Comparison of ENCODE assay signal across 23 mouse cellular contexts in the genomic region with DNA sequence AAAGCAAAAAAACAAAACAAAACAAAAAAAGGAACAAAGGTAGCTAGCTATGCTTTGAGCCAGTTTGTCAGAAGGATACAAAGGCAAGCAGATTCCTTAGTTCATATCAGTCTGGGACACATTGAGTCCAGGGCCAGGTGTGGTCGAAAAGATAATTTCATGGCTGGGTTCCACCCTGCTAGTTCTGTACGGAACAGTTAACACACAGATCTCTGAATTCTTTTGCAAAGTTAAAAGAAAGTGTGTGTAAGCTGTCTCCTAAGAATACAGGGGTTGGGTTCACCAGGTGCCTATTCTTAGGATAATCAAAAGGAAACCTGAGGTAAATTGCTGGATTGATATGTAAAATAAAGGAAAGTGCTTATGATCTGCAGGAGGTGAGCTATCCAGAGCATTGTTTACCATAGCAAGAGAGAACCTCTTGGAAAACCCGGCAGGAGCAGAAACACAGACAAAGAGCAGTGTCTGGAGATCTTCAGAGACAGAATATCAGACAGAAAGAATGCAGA. TPM values are rescaled to one million over a fixed set of nuclear protein-coding genes. Genes with fewer than 3 reads are reported as not detected.
A peak's percentile ranks its signal among the peaks of the same experiment; 100 is the strongest.
DNase-seq lines count a peak whose midpoint lies in the region; ATAC-seq and TF ChIP-seq lines count a peak whose summit lies in the region.
"Had no signal": no experiment of that assay in that cellular context is flagged by ENCODE, and none has a peak within 500 bp of the region (broad histone marks: within the 10 kb centered on the region; RNA-seq: fewer than 3 reads in every experiment).

No protein-coding gene starts in this region.

- TF ChIP-seq CTCF in liver, postnatal 0 days (IDR thresholded peaks at IDR 0.05; ENCODE audit: low read depth), result no peak

- H3K9me3 ChIP-seq in erythroblast, embryonic 14.5 days (ENCODE audit: control insufficient read depth, low read length), result peaks cover 9% of the 10 kb centered on the region; the same call in 1 of the 2 replicates
- H3K9me3 ChIP-seq in liver, postnatal 0 days (ENCODE audit: low read length), result no peaks in the 10 kb centered on the region
- peaks cover 3% of the 10 kb centered on the region; the same call in 1 of the 2 replicates for H3K9me3 ChIP-seq in embryonic facial prominence, embryonic 10.5 days
- no peaks in the 10 kb centered on the region for H3K9me3 ChIP-seq in midbrain, embryonic 11.5 days (ENCODE audit: control insufficient read depth, low read length)
- H3K9me3 ChIP-seq: hindbrain, embryonic 10.5 days had no signal

- H3K4me1 ChIP-seq in erythroblast, embryonic 14.5 days (ENCODE audit: control insufficient read depth), result peaks cover 39% of the 10 kb centered on the region
- no peaks in the 10 kb centered on the region for H3K4me1 ChIP-seq in liver, postnatal 0 days (ENCODE audit: insufficient read depth)
- no peaks in the 10 kb centered on the region for H3K4me1 ChIP-seq in embryonic facial prominence, embryonic 10.5 days
- no peaks in the 10 kb centered on the region for H3K4me1 ChIP-seq in midbrain, embryonic 11.5 days (ENCODE audit: control insufficient read depth, insufficient read depth, low read length)
- H3K4me1 ChIP-seq: hindbrain, embryonic 10.5 days; limb, embryonic 12.5 days had no signal

- intact Hi-C loops in left cerebral cortex, postnatal 14 days (cut with DNase I), result no loop called here

- ATAC-seq in liver, postnatal 0 days, result peak; percentile 56
- ATAC-seq in midbrain, embryonic 11.5 days (ENCODE audit: low FRiP score), result no peak
- ATAC-seq: midbrain, embryonic 16.5 days had no signal

- DNase-seq in embryo, embryonic 10.5 days (ENCODE audit: low spot score), result peak; percentile 6
- no peak for DNase-seq in embryo, embryonic 9.5 days (ENCODE audit: extremely low spot score)
- DNase-seq in MEL-GATA-1-ER (ENCODE audit: extremely low read depth, low read depth), result peak; percentile 93
- no peak for DNase-seq in liver, postnatal 0 days
- DNase-seq in embryonic facial prominence, embryonic 10.5 days (ENCODE audit: low spot score), result no peak
- no peak for DNase-seq in left cerebral cortex, postnatal 14 days (ENCODE audit: low spot score in 2 of 2)
- DNase-seq in midbrain, embryonic 11.5 days (ENCODE audit: low spot score, missing footprints), result no peak
- DNase-seq: adrenal gland, postnatal 25 days; cerebellum, adult 18-20 months; gastrocnemius, postnatal 10 days had no signal

- no peak overlapping the region for H3K9ac ChIP-seq in liver, postnatal 0 days (replicated peaks)
- H3K9ac ChIP-seq in midbrain, embryonic 11.5 days (ENCODE audit: low read length), result no peak overlapping the region
- H3K9ac ChIP-seq: limb, embryonic 12.5 days had no signal

- 47% methylated on average over 3 of the region's 3 CpGs for WGBS in liver, postnatal 0 days (ENCODE audit: insufficient replicate concordance)
- 48% methylated on average over 3 of the region's 3 CpGs for WGBS in embryonic facial prominence, embryonic 10.5 days
- WGBS in midbrain, embryonic 11.5 days, result 62% methylated on average over 3 of the region's 3 CpGs

- H3K4me2 ChIP-seq in liver, postnatal 0 days (ENCODE audit: low read depth, low read length), result no peak overlapping the region
- H3K4me2 ChIP-seq in midbrain, embryonic 11.5 days, result no peak overlapping the region
- H3K4me2 ChIP-seq: limb, embryonic 12.5 days had no signal

- TF ChIP-seq EP300 in liver, postnatal 0 days (IDR thresholded peaks at IDR 0.05; ENCODE audit: low read depth), result peak; percentile 65

- H3K36me3 ChIP-seq in erythroblast, embryonic 14.5 days (ENCODE audit: control insufficient read depth), result no peaks in the 10 kb centered on the region
- no peaks in the 10 kb centered on the region for H3K36me3 ChIP-seq in liver, postnatal 0 days (replicated peaks; ENCODE audit: insufficient read depth, low read length)
- H3K36me3 ChIP-seq in embryonic facial prominence, embryonic 10.5 days (replicated peaks), result no peaks in the 10 kb centered on the region
- H3K36me3 ChIP-seq in midbrain, embryonic 11.5 days (ENCODE audit: control insufficient read depth, insufficient read depth, low read length), result no peaks in the 10 kb centered on the region
- H3K36me3 ChIP-seq: hindbrain, embryonic 10.5 days; limb, embryonic 12.5 days had no signal

- H3K4me3 ChIP-seq in erythroblast, embryonic 14.5 days (replicated peaks), result peak overlapping the region; percentile 26
- no peak overlapping the region for H3K4me3 ChIP-seq in liver, postnatal 0 days (ENCODE audit: low read depth, low read length)
- H3K4me3 ChIP-seq in embryonic facial prominence, embryonic 10.5 days, result no peak overlapping the region
- no peak overlapping the region for H3K4me3 ChIP-seq in midbrain, embryonic 11.5 days (ENCODE audit: low read depth, low read length)
- H3K4me3 ChIP-seq: hindbrain, embryonic 10.5 days; layer of hippocampus, adult 2 months; limb, embryonic 12.5 days had no signal

- H3K27ac ChIP-seq in liver, postnatal 0 days (ENCODE audit: low read depth), result no peak overlapping the region
- H3K27ac ChIP-seq in embryonic facial prominence, embryonic 10.5 days (replicated peaks), result no peak overlapping the region
- H3K27ac ChIP-seq in midbrain, embryonic 11.5 days (ENCODE audit: low read depth, low read length), result no peak overlapping the region; the same call in 1 of the 2 replicates
- H3K27ac ChIP-seq: hindbrain, embryonic 10.5 days; kidney, postnatal 0 days; layer of hippocampus, adult 2 months; limb, embryonic 12.5 days had no signal

- no peaks in the 10 kb centered on the region for H3K27me3 ChIP-seq in erythroblast, embryonic 14.5 days (ENCODE audit: control insufficient read depth)
- H3K27me3 ChIP-seq in liver, postnatal 0 days (ENCODE audit: insufficient read depth, low read length), result no peaks in the 10 kb centered on the region
- H3K27me3 ChIP-seq in embryonic facial prominence, embryonic 10.5 days (replicated peaks; ENCODE audit: low read depth, poor library complexity, severe bottlenecking), result no peaks in the 10 kb centered on the region
- no peaks in the 10 kb centered on the region for H3K27me3 ChIP-seq in midbrain, embryonic 11.5 days (ENCODE audit: control insufficient read depth, insufficient read depth, low read length)
- H3K27me3 ChIP-seq: CH12.LX; limb, embryonic 12.5 days had no signal

RNA-seq across cellular contexts. Expression of a gene that starts 37.6 kb away (rescaled TPM):
- polyA plus RNA-seq in erythroblast, embryonic 14.5 days (2012), result not detected in 2 replicates
- not detected in 2 replicates for polyA plus RNA-seq in liver, postnatal 0 days (2015; fragmentation: Nextera tagmentation; extraction: Ambion mirVana)
- polyA plus RNA-seq in embryonic facial prominence, embryonic 10.5 days (2016; fragmentation: Nextera tagmentation; extraction: Ambion mirVana), result not detected in 2 replicates
- total RNA-seq in left cerebral cortex, postnatal 14 days (2021), result not detected
- not detected in 2 replicates for polyA plus RNA-seq in midbrain, embryonic 11.5 days (2014; fragmentation: Nextera tagmentation; extraction: Ambion mirVana)
- total RNA-seq: adrenal gland, postnatal 25 days; CH12.LX; gastrocnemius, postnatal 10 days; heart, adult 8-10 months; layer of hippocampus, adult 2 months; left cerebral cortex, adult 18-20 months; megakaryocyte progenitor cell, adult 5-6 weeks had no signal
- polyA plus RNA-seq: cortical plate, adult 2 months; hindbrain, embryonic 10.5 days; intestine, embryonic 14.5 days; kidney, postnatal 0 days; limb, embryonic 12.5 days; lung, embryonic 16.5 days; midbrain, embryonic 16.5 days had no signal

Comparison
In these comparisons a context has a peak if more than half of its experiments do, and no peak if none do; other contexts are left out.
1. DNase-seq: peak in embryo, embryonic 10.5 days (single experiment) and MEL-GATA-1-ER (single experiment); none in embryo, embryonic 9.5 days (single experiment), liver, postnatal 0 days (single experiment), embryonic facial prominence, embryonic 10.5 days (single experiment), left cerebral cortex, postnatal 14 days (0 of 2) and midbrain, embryonic 11.5 days (single experiment).